Mouse (Mus musculus) heart, postnatal 0 days (tissue): ENCODE data around the gene Syne2. TPM values are rescaled to one million over a fixed set of nuclear protein-coding genes. Genes with fewer than 3 reads are reported as not detected.

Source experiments
- ATAC-seq: fragments of 200-750 bp; cut with Nextera tagmentation; 2 replicates; pipeline ENCODE4 v1.8.0; 2017; ENCODE audit warnings: low read depth, moderate number of reproducible peaks, moderate library complexity; ENCODE audit not compliant: insufficient read depth
- DNase-seq: peaks from one replicate; pipeline ENCODE4 v3.0.0-alpha.2; 2016; ENCODE audit warnings: low spot score
- H3K27ac ChIP-seq: fragments of 300-500 bp; sonication (generic); 2 replicates; pipeline ENCODE4 v1.5.1; 2014; ENCODE audit warnings: low read depth, mild to moderate bottlenecking
- H3K27me3 ChIP-seq: fragments of 300-500 bp; sonication (generic); 2 replicates; pipeline ENCODE4 v1.6.1; 2014; ENCODE audit warnings: low read length, mixed read lengths; ENCODE audit not compliant: control insufficient read depth, insufficient read depth
- H3K36me3 ChIP-seq: fragments of 300-500 bp; sonication (generic); replicated peaks from 2 replicates; pipeline ENCODE4 v1.6.1; 2014; ENCODE audit warnings: low read length, mixed read lengths; ENCODE audit not compliant: control insufficient read depth, insufficient read depth
- H3K4me1 ChIP-seq: fragments of 300-500 bp; sonication (generic); 2 replicates; pipeline ENCODE4 v1.6.1; 2014; ENCODE audit warnings: antibody characterized with exemption; ENCODE audit not compliant: control insufficient read depth, insufficient read depth
- H3K4me2 ChIP-seq: fragments of 300-500 bp; sonication (generic); 2 replicates; pipeline ENCODE4 v1.6.1; 2014; ENCODE audit warnings: low read depth, mild to moderate bottlenecking, low read length, moderate library complexity
- H3K4me3 ChIP-seq: fragments of 300-500 bp; sonication (generic); 2 replicates; pipeline ENCODE4 v1.5.1; 2014; ENCODE audit warnings: low read depth, low read length
- H3K9ac ChIP-seq: fragments of 300-500 bp; sonication (generic); replicated peaks from 2 replicates; pipeline ENCODE4 v1.6.1; 2014; ENCODE audit warnings: low read depth, low read length, mixed read lengths
- H3K9me3 ChIP-seq: fragments of 300-500 bp; sonication (generic); replicated peaks from 2 replicates; pipeline ENCODE4 v1.6.1; 2016; ENCODE audit warnings: low read length; ENCODE audit not compliant: control insufficient read depth
- CTCF ChIP-seq: IDR thresholded peaks from 2 replicates; pipeline ENCODE4 v1.5.1; 2016; ENCODE audit warnings: antibody characterized with exemption, control low read depth, low read depth
- EP300 ChIP-seq: IDR thresholded peaks from 2 replicates; pipeline ENCODE4 v1.6.1; 2016; ENCODE audit warnings: antibody characterized with exemption, low read depth
- WGBS: fragments of 180-500 bp; shearing (Covaris S2); extraction: QIAGEN DNeasy Blood & Tissue Kit; methylation state at CpG from one replicate; pipeline ENCODE4 v1.1.7; 2014; 5-methylcytosine and 5-hydroxymethylcytosine counted together
- polyA plus RNA-seq: library from polyadenylated mRNA; unstranded; fragments of >200 nt; fragmentation: Nextera tagmentation; extraction: Ambion mirVana; gene quantifications from 2 replicates; pipeline ENCODE4 v1.2.1, GENCODE M21; 2015
- total RNA-seq: library from RNA; depleted of rRNA; stranded (reverse); fragments of >200 nt; gene quantifications from 2 replicates; pipeline ENCODE4 v1.2.3, GENCODE M21; 2014; ENCODE audit warnings: low replicate concordance

Gene Syne2
- total and polyA plus RNA-seq, 2 experiments from 2014 or later, result 22.9 to 34.7 TPM

DNA sequence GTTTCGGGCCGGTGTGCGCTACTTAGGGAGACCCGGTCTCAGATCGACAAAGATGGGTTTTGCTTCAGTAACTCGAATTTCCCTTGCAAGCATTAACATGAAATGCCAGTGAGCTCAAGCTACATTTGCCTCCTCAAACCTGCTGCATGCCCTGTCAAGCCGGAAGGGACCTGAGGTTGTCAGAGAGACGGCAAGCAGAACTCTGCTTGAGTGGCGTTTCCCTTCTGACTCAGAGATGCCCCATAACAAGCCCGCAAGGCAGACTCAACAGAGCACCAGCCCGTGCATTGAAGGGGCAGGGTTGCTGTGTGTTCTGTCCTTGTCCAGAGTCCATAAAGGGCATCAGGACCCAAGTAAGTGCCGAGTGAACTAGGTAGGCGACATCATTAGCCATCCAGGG, 269.1 kb downstream of the Syne2 start:
- no peak overlapping the region for H3K4me3 ChIP-seq
- H3K4me1 ChIP-seq, result no peaks in the 10 kb centered on the region
- TF ChIP-seq EP300 (no peak), CTCF (no peak)
- no peak for DNase-seq
- H3K27ac ChIP-seq, result no peak overlapping the region
- ATAC-seq, result no peak
- no peak overlapping the region for H3K4me2 ChIP-seq
- H3K36me3 ChIP-seq, result peaks cover 8% of the 10 kb centered on the region
- H3K9me3 ChIP-seq, result no peaks in the 10 kb centered on the region
- 64% methylated on average over 13 of the region's 13 CpGs for WGBS
- H3K27me3 ChIP-seq, result no peaks in the 10 kb centered on the region
- no peak overlapping the region for H3K9ac ChIP-seq

- Histone ChIP-seq H3K9me3 (no peaks in the 10 kb centered on the region), H3K9ac (no peak overlapping the region), H3K36me3 (peaks cover 41% of the 10 kb centered on the region), H3K4me2 (no peak overlapping the region), H3K4me3 (no peak overlapping the region), H3K4me1 (peaks cover 20% of the 10 kb centered on the region), H3K27me3 (no peaks in the 10 kb centered on the region), H3K27ac (peak overlapping the region; percentile 34; the same call in 1 of the 2 replicates)
- WGBS, result 43% methylated on average over 11 of the region's 11 CpGs
- DNase-seq (peak; percentile 23), ATAC-seq (peak; percentile 62)
- TF ChIP-seq CTCF, result no peak
- no peak for TF ChIP-seq EP300
Measured at GRCm38 (mm10) chr12:76092789-76093466, 275.0 kb downstream of the Syne2 start.

- peak; percentile 35; the same call in 1 of the 2 replicates for ATAC-seq
- H3K36me3 ChIP-seq, result peaks cover 48% of the 10 kb centered on the region
- H3K27ac ChIP-seq, result no peak overlapping the region
Measured at GRCm38 (mm10) chr12:76093613-76094588, 276.0 kb downstream of the Syne2 start.

DNA sequence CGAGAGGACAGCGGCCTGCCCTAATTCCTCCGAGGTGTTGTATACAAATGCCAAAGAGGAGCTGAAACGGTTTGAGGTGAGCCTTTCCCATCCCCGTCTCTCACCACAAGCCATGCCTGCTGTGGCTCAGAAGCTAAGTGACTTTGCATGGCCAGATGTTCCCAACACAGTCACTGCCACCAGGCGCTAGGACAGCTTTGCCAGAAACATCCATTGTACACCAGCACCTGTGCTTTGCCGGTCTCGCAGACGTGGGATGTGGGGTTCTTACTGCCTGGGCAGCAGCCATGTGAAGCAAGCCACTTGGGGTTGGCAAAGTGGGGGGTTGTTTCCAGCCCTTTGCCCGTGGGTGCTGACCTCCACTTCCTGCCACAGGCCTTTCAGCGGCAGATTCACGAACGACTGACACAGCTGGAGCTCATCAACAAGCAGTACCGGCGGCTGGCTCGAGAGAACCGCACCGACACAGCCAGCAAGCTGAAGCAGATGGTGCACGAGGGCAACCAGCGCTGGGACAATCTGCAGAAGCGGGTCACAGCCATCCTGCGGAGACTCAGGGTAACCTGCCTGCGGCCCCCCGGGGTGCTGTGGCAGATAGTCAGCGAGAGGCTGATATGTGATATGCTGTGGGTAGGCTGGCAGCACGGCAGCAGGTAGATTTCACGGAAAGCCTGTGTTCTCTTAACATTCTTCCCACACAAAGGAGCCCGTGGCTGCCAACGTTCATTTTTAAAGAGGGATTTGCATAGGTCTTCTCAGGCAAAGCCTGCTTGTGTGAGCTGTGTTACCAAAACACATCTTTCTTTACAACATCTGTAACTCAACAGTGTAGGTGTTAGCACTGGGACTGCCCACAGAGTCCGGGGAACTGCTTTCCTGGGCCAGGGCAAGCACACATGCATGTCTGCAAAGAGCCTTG, 277.4 kb downstream of the Syne2 start:
- DNase-seq, result no peak
- no peak for ATAC-seq
- Histone ChIP-seq H3K36me3 (peaks cover 62% of the 10 kb centered on the region), H3K9me3 (no peaks in the 10 kb centered on the region), H3K4me1 (peaks cover 20% of the 10 kb centered on the region), H3K27me3 (no peaks in the 10 kb centered on the region), H3K27ac (no peak overlapping the region), H3K9ac (no peak overlapping the region), H3K4me2 (no peak overlapping the region), H3K4me3 (no peak overlapping the region)
- TF ChIP-seq EP300 (no peak), CTCF (no peak)
- WGBS, result 67% methylated on average over 30 of the region's 30 CpGs

More at GRCm38 (mm10) chr12:76093613-76094588, 276.0 kb downstream of the Syne2 start:
- Histone ChIP-seq H3K9ac (no peak overlapping the region), H3K4me3 (no peak overlapping the region), H3K4me2 (no peak overlapping the region), H3K27me3 (no peaks in the 10 kb centered on the region), H3K4me1 (peaks cover 20% of the 10 kb centered on the region), H3K9me3 (no peaks in the 10 kb centered on the region)
- WGBS, result 76% methylated on average over 15 of the region's 15 CpGs
- TF ChIP-seq CTCF, result no peak
- no peak for TF ChIP-seq EP300
- no peak for DNase-seq

GRCm38 (mm10) chr12:76102621-76103020, 284.7 kb downstream of the Syne2 start:
- 80% methylated on average over 12 of the region's 12 CpGs for WGBS
- ATAC-seq, result no peak
- H3K4me1 ChIP-seq, result no peaks in the 10 kb centered on the region
- no peak for DNase-seq
- no peak overlapping the region for H3K4me3 ChIP-seq
- H3K9ac ChIP-seq, result no peak overlapping the region
- H3K36me3 ChIP-seq, result peaks cover 77% of the 10 kb centered on the region
- no peak for TF ChIP-seq CTCF
- no peak for TF ChIP-seq EP300
- H3K27me3 ChIP-seq, result no peaks in the 10 kb centered on the region
- H3K27ac ChIP-seq, result no peak overlapping the region
- no peak overlapping the region for H3K4me2 ChIP-seq
- no peaks in the 10 kb centered on the region for H3K9me3 ChIP-seq
